ENCODE assay signal across 7 mouse cellular contexts in genomic region chr13:81351462-81352155, GRCm38 (mm10).
DNase-seq lines count a peak whose midpoint lies in the region; ATAC-seq lines count a peak whose summit lies in the region.

No protein-coding gene starts in this region.

- H3K36me3 ChIP-seq in forebrain, embryonic 14.5 days (ENCODE audit: control insufficient read depth, insufficient read depth, low read length), result no peaks in the 10 kb centered on the region
- H3K36me3 ChIP-seq in hindbrain, embryonic 15.5 days, result no peaks in the 10 kb centered on the region
- H3K36me3 ChIP-seq in liver, embryonic 15.5 days (replicated peaks), result no peaks in the 10 kb centered on the region

- H3K27ac ChIP-seq in brown adipose tissue, adult 24 weeks (replicated peaks; ENCODE audit: low read depth, low read length), result peak overlapping the region; percentile 87
- no peak overlapping the region for H3K27ac ChIP-seq in forebrain, embryonic 14.5 days (ENCODE audit: low read depth, low read length)
- peak overlapping the region; percentile 63; the same call in 1 of the 2 replicates for H3K27ac ChIP-seq in hindbrain, embryonic 15.5 days (replicated peaks)
- no peak overlapping the region for H3K27ac ChIP-seq in liver, embryonic 15.5 days (replicated peaks)

- DNase-seq in forebrain, embryonic 14.5 days (ENCODE audit: low spot score), result peak; percentile 22
- peak; percentile 57 for DNase-seq in naive thymus-derived CD4-positive, alpha-beta T cell, adult 2 months (ENCODE audit: low read depth)
- no peak for DNase-seq in layer of hippocampus, adult 18-20 months (ENCODE audit: low spot score in 2 of 2)
- DNase-seq in frontal cortex, postnatal 36 days (ENCODE audit: low spot score in 2 of 2), result no peak

- peak; percentile 46; the same call in 1 of the 2 replicates for ATAC-seq in forebrain, embryonic 14.5 days
- no peak for ATAC-seq in hindbrain, embryonic 15.5 days (ENCODE audit: low FRiP score, low read depth)
- peak; percentile 62 for ATAC-seq in liver, embryonic 15.5 days (ENCODE audit: insufficient read depth)

- no peaks in the 10 kb centered on the region for H3K9me3 ChIP-seq in forebrain, embryonic 14.5 days (replicated peaks; ENCODE audit: control insufficient read depth, low read length)
- H3K9me3 ChIP-seq in hindbrain, embryonic 15.5 days, result no peaks in the 10 kb centered on the region
- H3K9me3 ChIP-seq in liver, embryonic 15.5 days (replicated peaks), result no peaks in the 10 kb centered on the region

- peak overlapping the region; percentile 40 for H3K4me3 ChIP-seq in brown adipose tissue, adult 24 weeks (ENCODE audit: insufficient read depth, low read depth, low read length)
- no peak overlapping the region for H3K4me3 ChIP-seq in forebrain, embryonic 14.5 days (ENCODE audit: low read depth, low read length)
- no peak overlapping the region for H3K4me3 ChIP-seq in hindbrain, embryonic 15.5 days
- no peak overlapping the region for H3K4me3 ChIP-seq in liver, embryonic 15.5 days (replicated peaks)

- H3K4me2 ChIP-seq in forebrain, embryonic 14.5 days (ENCODE audit: low read length), result no peak overlapping the region
- H3K4me2 ChIP-seq in hindbrain, embryonic 15.5 days, result 0 out of 2 replicates have a peak overlapping the region, but pooled peaks have one; percentile 1
- peak overlapping the region; percentile 34 for H3K4me2 ChIP-seq in liver, embryonic 15.5 days

- no peaks in the 10 kb centered on the region; the same call in 1 of the 2 replicates for H3K4me1 ChIP-seq in brown adipose tissue, adult 24 weeks (ENCODE audit: control insufficient read depth, insufficient read depth, insufficient read length, low read length)
- H3K4me1 ChIP-seq in forebrain, embryonic 14.5 days (ENCODE audit: control insufficient read depth, insufficient read depth, low read length), result no peaks in the 10 kb centered on the region
- no peaks in the 10 kb centered on the region for H3K4me1 ChIP-seq in hindbrain, embryonic 15.5 days (replicated peaks)
- no peaks in the 10 kb centered on the region for H3K4me1 ChIP-seq in liver, embryonic 15.5 days (replicated peaks)

- H3K27me3 ChIP-seq in forebrain, embryonic 14.5 days (replicated peaks; ENCODE audit: control insufficient read depth, insufficient read depth, low read length), result no peaks in the 10 kb centered on the region
- no peaks in the 10 kb centered on the region for H3K27me3 ChIP-seq in hindbrain, embryonic 15.5 days
- no peaks in the 10 kb centered on the region for H3K27me3 ChIP-seq in liver, embryonic 15.5 days

- 53% methylated on average over 14 of the region's 14 CpGs for WGBS in forebrain, embryonic 14.5 days
- 73% methylated on average over 14 of the region's 14 CpGs for WGBS in hindbrain, embryonic 15.5 days
- 14% methylated on average over 14 of the region's 14 CpGs for WGBS in liver, embryonic 15.5 days (ENCODE audit: insufficient replicate concordance)

- H3K9ac ChIP-seq in forebrain, embryonic 14.5 days (ENCODE audit: low read length), result no peak overlapping the region
- no peak overlapping the region for H3K9ac ChIP-seq in hindbrain, embryonic 15.5 days
- H3K9ac ChIP-seq in liver, embryonic 15.5 days, result no peak overlapping the region

Comparison
In these comparisons a context has a peak if more than half of its experiments do, and no peak if none do; other contexts are left out.
1. H3K27ac ChIP-seq: peak in brown adipose tissue, adult 24 weeks (single experiment) and hindbrain, embryonic 15.5 days (single experiment); none in forebrain, embryonic 14.5 days (single experiment) and liver, embryonic 15.5 days (single experiment).
2. DNase-seq: peak in forebrain, embryonic 14.5 days (single experiment) and naive thymus-derived CD4-positive, alpha-beta T cell, adult 2 months (single experiment); none in layer of hippocampus, adult 18-20 months (0 of 2) and frontal cortex, postnatal 36 days (0 of 2).